Comparison of ENCODE assay signal across 8 mouse cellular contexts in the genomic region with DNA sequence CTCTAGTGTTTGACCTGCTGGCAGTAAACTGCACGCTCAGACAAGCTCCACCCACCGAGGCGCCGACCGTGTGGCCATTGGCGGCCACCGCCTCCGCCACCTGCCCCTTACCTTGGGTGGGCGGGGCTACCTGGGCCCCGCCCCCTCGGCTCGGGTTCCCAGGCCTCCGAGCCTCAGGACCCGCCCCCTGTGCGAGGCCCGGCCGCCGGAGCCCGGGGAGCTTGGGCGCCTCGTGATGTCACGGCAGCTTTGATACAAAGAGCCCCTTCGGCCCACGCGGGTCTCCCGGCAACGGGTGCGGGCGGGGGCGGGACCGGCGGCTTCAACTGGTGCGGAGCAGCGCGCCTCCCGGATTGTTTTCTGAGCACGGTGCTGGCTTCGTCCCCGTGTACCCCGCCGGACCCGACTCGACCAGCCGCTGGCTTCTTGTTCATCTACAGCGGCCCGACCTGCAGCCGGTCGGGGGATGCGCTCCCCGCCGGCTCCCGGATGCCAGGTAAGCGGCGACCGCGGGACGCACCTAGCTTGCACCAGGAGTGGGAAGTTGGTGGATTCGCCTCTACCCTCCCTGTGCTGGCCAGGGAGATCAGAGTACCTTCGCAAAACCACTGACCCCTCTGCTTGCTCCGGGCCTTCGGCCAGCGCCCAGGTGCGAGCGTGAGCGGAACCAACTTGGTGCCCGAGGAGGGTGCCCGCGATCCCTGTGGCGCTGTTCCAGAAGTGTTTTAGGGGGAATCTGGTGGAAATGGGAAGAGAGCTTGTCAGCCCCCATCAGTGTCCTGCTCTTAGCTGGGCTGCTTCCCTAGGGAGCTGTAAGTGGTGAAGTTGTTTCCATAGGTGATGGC.
DNase-seq lines count a peak whose midpoint lies in the region; ATAC-seq and TF ChIP-seq lines count a peak whose summit lies in the region.

No protein-coding gene starts in this region.

- TF ChIP-seq CTCF in spleen, adult 2 months (IDR thresholded peaks at IDR 0.05; ENCODE audit: extremely low read depth, insufficient read depth, insufficient read length, insufficient replicate concordance), result no peak

- H3K4me2 ChIP-seq in limb, embryonic 14.5 days (replicated peaks; ENCODE audit: low read depth, low read length, severe bottlenecking), result peak overlapping the region; percentile 95
- peak overlapping the region; percentile 90 for H3K4me2 ChIP-seq in midbrain, embryonic 15.5 days

- peak overlapping the region; percentile 63 for H3K4me3 ChIP-seq in limb, embryonic 14.5 days (replicated peaks; ENCODE audit: low read length)
- H3K4me3 ChIP-seq in midbrain, embryonic 15.5 days, result peak overlapping the region; percentile 48
- peak overlapping the region; percentile 56 for H3K4me3 ChIP-seq in spleen, adult 2 months (ENCODE audit: extremely low read depth, insufficient read depth, insufficient read length)

- H3K9me3 ChIP-seq in limb, embryonic 14.5 days (ENCODE audit: control insufficient read depth, low read length), result no peaks in the 10 kb centered on the region
- no peaks in the 10 kb centered on the region for H3K9me3 ChIP-seq in midbrain, embryonic 15.5 days

- DNase-seq in adrenal gland, postnatal 14 days, result peak; percentile 84
- peak; percentile 70 to 84 for DNase-seq in cerebellum, postnatal 36 days
- peak; percentile 47 for DNase-seq in gastrocnemius, postnatal 25 days
- peak; percentile 92 for DNase-seq in kidney, adult 18-20 months
- peak; percentile 77 for DNase-seq in limb, embryonic 14.5 days (ENCODE audit: low spot score)
- peak; percentile 41 to 61 for DNase-seq in spleen, adult 2 months (ENCODE audit: low read depth in 1 of 2, low spot score in 2 of 2)
- no peak for DNase-seq in MN1 (ENCODE audit: low spot score)

- H3K27me3 ChIP-seq in limb, embryonic 14.5 days (ENCODE audit: control insufficient read depth, insufficient read depth, low read length), result no peaks in the 10 kb centered on the region
- no peaks in the 10 kb centered on the region for H3K27me3 ChIP-seq in midbrain, embryonic 15.5 days (replicated peaks)
- 0 out of 2 replicates have a peak, but pooled peaks cover 3% of the 10 kb centered on the region for H3K27me3 ChIP-seq in spleen, adult 2 months (ENCODE audit: control insufficient read depth, insufficient read depth, low read length)

- 1% methylated on average over 50 of the region's 69 CpGs for WGBS in limb, embryonic 14.5 days
- WGBS in midbrain, embryonic 15.5 days, result under 1% methylated on average over 68 of the region's 69 CpGs
- WGBS in spleen, adult 2 months, result 3% methylated on average over 69 of the region's 69 CpGs

- TF ChIP-seq POLR2A in limb, embryonic 14.5 days (IDR thresholded peaks at IDR 0.05; ENCODE audit: borderline replicate concordance, extremely low read depth, insufficient read depth, insufficient read length), result 0 out of 2 replicates have a peak, but pooled peaks have one; percentile 10
- no peak for TF ChIP-seq POLR2A in spleen, adult 2 months (IDR thresholded peaks at IDR 0.05; ENCODE audit: low read depth, low read length)

- no peaks in the 10 kb centered on the region for H3K36me3 ChIP-seq in limb, embryonic 14.5 days (ENCODE audit: control insufficient read depth, insufficient read depth, low read length)
- H3K36me3 ChIP-seq in midbrain, embryonic 15.5 days (replicated peaks), result no peaks in the 10 kb centered on the region
- H3K36me3 ChIP-seq in spleen, adult 2 months (ENCODE audit: control insufficient read depth, insufficient read depth, low read length), result no peaks in the 10 kb centered on the region

- H3K9ac ChIP-seq in limb, embryonic 14.5 days (ENCODE audit: low read depth, low read length, severe bottlenecking), result peak overlapping the region; percentile 81
- peak overlapping the region; percentile 58 for H3K9ac ChIP-seq in midbrain, embryonic 15.5 days

- ATAC-seq in limb, embryonic 14.5 days (ENCODE audit: low FRiP score, low read depth), result peak; percentile 90
- peak; percentile 89 for ATAC-seq in midbrain, embryonic 15.5 days (replicated peaks)

- H3K4me1 ChIP-seq in limb, embryonic 14.5 days (ENCODE audit: control insufficient read depth, insufficient read depth, low read length), result peaks cover 24% of the 10 kb centered on the region
- peaks cover 20% of the 10 kb centered on the region for H3K4me1 ChIP-seq in midbrain, embryonic 15.5 days
- peaks cover 24% of the 10 kb centered on the region for H3K4me1 ChIP-seq in spleen, adult 2 months (ENCODE audit: control insufficient read depth, insufficient read depth, insufficient read length)

- peak overlapping the region; percentile 67 for H3K27ac ChIP-seq in limb, embryonic 14.5 days (replicated peaks; ENCODE audit: low read depth, low read length)
- 0 out of 2 replicates have a peak overlapping the region, but pooled peaks have one; percentile 30 for H3K27ac ChIP-seq in midbrain, embryonic 15.5 days
- no peak overlapping the region for H3K27ac ChIP-seq in spleen, adult 2 months (ENCODE audit: insufficient read depth, low read length)
